Mouse (Mus musculus): Measurements from ENCODE around the gene Adamts6.

The Adamts6 gene

DNA sequence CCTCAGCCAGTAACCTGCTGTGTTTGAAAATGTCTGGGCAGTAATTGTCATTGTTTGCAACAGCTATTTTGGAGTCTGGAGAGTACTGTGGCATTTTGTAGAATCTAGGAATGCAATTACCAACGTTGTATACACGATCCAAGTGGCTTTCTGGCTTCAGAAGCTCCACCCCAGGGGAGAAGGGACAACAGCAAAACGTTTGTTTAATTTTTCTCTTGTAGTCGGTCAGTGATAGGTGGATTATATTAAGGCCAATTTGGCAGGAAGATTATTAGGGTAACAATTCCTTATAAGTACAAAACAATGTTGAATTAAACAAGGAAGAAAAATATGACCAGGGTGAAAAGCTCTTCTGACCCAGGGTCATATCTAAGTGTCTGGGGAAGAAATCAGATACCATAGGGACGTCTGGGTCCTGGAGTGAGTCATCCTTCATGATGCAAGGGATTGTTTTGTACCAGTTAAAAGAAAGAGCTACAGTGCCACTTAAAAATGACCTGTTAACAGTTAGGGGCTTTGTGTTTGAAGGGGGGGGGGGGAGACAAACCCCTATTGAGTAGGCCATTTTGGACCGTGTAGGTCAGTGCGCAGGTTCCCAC lies 229.2 kb downstream of the Adamts6 start:
- no peak for DNase-seq (ENCODE audit: low spot score in 2 of 2)

GRCm38 (mm10) chr13:104517638-104518311 lies 230.1 kb downstream of the Adamts6 start:
- no peak for DNase-seq (ENCODE audit: low spot score in 2 of 2)

GRCm38 (mm10) chr13:104518312-104519005 lies 230.8 kb downstream of the Adamts6 start:
- DNase-seq (ENCODE audit: low spot score in 2 of 2) = no peak

DNA sequence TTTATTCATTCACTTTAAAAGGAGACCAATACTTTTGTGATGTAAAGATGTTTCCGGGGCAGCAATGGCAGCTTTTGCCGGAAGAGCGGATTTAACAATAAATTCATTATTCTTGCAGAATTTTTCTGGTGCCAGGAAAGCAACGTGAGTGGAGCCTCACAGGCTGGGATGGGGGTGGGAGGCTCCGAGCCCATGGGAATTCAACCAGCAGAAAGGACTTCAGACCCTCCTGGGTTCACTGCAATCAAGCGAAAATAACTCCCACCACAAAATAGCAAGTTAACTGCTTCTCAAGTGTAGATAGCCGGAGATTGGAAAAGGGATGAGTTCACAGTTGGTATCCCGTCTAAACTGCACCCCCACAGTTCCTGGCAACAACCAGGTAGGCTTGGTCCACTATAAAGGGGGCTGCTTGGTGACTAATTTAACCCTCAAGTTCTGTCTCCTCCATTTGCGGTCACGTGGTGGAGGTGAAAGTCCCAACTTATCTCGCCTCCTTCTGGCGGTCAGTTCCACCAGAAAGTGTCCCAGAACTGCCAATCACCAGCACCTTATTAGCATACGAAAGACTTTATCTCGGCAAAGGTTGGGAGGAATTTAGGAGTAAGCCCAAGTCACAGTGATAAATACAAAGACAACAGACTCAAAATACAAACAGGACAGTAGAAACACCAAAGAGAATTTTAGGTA lies 231.5 kb downstream of the Adamts6 start:
- no peak for DNase-seq (ENCODE audit: low spot score in 2 of 2)

- DNase-seq (ENCODE audit: low spot score in 2 of 2) = no peak
Observed at GRCm38 (mm10) chr13:104519981-104520380, 232.3 kb downstream of the Adamts6 start.

- no peak for DNase-seq (ENCODE audit: low spot score in 2 of 2)
Observed at GRCm38 (mm10) chr13:104520461-104520860, 232.8 kb downstream of the Adamts6 start.

GRCm38 (mm10) chr13:104521532-104521931 lies 233.9 kb downstream of the Adamts6 start:
- DNase-seq (ENCODE audit: low spot score in 2 of 2) = no peak

DNA sequence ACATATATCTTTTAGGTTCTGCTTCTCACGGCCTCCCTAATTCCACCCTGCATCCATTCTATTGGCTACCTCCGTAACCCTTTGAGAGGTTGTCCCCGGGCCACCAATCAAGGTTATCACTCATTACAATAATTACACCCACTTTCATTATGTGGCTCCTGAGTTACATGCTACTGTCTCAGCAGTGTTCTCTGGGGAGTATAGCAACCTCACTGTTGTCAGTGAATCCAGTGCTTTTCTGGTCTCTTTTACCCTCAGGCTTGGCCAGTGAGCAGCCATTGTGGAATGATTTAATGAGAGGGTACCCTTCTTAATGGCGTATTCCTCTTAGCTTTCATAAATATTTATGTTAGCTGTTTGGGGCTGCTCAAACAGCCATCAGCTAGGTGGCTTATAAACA lies 238.0 kb downstream of the Adamts6 start:
- DNase-seq (ENCODE audit: low spot score in 2 of 2) = no peak

- no peak for DNase-seq (ENCODE audit: low spot score in 2 of 2)
Observed at GRCm38 (mm10) chr13:104529238-104529637, 241.6 kb downstream of the Adamts6 start.

GRCm38 (mm10) chr13:104531841-104532240 lies 244.2 kb downstream of the Adamts6 start:
- no peak for DNase-seq (ENCODE audit: low spot score in 2 of 2)

DNA sequence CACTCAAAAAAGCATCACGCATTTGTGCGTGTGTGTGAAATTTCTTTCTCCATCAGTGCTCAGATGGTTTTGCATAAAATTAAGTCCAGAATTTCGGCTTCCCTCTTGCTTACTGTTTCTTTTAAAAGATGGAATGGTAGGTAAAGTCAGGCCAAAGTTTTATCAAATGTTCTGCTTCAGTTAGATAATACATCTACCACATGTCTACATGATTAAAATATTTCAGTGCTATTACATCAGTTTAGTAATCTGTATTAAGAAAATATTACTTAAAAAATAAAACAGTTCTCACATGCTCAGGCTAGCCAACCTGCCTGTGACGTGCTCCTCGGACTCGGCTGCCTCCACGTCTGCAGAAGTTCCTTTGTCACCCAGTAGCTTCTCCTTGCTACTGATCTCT lies 245.1 kb downstream of the Adamts6 start:
- DNase-seq (ENCODE audit: low spot score in 2 of 2) = no peak

DNA sequence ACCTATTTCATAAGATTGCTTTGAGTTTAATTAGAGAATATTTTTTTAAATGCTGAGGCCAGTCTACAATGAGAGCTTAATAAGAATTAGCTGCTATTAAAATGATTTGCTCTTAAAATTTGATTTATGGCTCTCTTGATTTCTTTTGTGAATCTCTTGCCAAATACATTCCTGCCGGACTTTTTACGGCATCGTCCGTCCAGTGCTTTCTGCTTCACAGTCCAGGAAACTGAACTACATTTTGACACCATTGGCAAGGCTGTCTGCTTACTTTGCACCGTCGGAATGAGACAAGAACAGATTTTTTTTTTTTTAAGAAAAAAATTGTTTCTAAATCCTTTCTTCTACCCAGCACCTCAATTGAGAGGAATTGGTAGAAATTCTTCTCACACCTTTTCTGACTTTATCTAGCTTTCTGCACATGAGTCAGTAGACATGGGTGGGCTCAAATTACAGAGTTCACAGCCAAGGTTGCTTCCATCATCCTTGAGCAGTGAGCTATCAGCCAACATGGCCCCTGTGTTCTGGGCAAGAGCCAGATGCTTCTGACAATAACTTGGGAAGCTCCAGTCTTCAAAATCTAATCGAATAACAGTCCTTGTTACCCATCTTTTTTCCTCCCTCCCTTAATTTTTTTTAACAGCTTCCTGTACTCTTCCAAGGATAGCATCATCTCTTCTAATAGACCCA lies 246.3 kb downstream of the Adamts6 start:
- no peak for DNase-seq (ENCODE audit: low spot score in 2 of 2)

DNA sequence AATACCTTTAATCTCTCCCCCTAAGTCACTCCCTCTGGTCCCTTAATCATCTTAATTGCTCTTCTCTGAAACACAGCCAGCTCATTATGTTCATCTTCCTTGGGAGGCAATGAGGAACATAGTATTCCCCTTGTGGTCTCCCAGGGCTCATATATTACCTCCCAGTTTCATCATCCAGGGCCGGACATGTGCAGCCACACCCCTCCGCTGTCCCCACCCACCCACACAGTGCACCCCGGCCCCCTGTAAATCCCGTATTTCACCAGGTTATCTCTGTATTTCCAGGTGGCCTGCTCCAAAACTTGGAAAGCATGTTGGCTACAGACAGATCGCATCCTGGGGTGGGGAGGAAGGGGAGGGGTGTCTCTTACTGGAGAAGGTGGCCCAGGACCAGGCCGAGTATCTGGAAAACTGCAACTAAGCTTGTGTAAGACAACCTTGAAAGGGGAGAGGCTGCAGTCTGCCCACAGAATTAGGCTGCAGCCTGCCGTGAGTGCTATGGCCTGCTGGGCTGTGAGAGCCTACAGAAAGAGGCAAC lies 253.3 kb downstream of the Adamts6 start:
- no peak for DNase-seq (ENCODE audit: low spot score in 2 of 2)

GRCm38 (mm10) chr13:104542123-104542758 lies 254.6 kb downstream of the Adamts6 start:
- no peak for DNase-seq (ENCODE audit: low spot score in 2 of 2)

GRCm38 (mm10) chr13:104542759-104543141 lies 255.1 kb downstream of the Adamts6 start:
- DNase-seq (ENCODE audit: low spot score in 2 of 2) = no peak

Measured in thymus, postnatal 10 days (tissue).